Mouse (Mus musculus): Measurements from ENCODE around the gene Cd300lg. TPM values are rescaled to one million over a fixed set of nuclear protein-coding genes. Genes with fewer than 3 reads are reported as not detected.

The Cd300lg gene
- 12.5 and 18.3 TPM in 2 replicates for polyA plus RNA-seq (2012; rRNA removed)

DNA sequence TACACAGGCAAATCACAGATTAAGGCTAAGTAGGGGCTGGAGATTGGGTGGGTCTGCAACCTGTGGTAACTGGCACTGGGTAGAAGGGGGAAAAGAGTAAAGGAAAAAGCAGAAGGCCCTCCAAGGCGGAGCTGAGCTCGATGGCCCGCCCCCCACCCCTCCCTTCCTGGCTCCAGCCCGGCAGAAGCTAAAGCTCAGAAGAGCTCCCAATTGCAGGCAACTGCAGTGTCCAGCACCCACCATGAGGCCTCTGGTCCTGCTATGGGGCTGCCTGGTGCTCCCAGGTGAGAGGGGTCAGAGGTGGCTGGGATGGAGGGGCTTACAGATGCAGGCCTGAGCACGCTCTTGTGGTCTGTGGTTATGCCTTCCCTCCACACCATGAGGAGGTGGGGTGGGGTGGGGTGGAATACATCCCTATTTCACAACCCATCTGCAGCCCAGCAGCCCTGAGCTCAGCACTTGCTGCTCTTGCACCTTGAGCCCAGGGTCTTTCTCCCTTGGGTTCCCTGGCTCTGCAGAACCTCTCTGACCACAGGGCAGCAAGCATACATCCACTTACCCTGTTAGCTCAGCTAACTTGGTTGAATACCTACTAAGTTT lies at the start of gene Cd300lg:
Cd300lg (plus strand) TSS at position 160 of the 600 bp plus-strand sequence.
- DNase-seq, result no peak
- H3K4me1 ChIP-seq (replicated peaks; ENCODE audit: control insufficient read depth, insufficient read depth, low read length), result no peaks in the 10 kb centered on the region
- 8% methylated on average over 4 of the region's 5 CpGs for WGBS
- no peaks in the 10 kb centered on the region for H3K36me3 ChIP-seq (ENCODE audit: control insufficient read depth, insufficient read depth, low read length)
- no peak within 1 kb of the TSS for H3K27ac ChIP-seq (ENCODE audit: control insufficient read depth, insufficient read depth, low read length)
- no peak within 1 kb of the TSS for H3K4me3 ChIP-seq (ENCODE audit: control insufficient read depth, insufficient read depth, low read length)
- H3K27me3 ChIP-seq (ENCODE audit: control insufficient read depth, insufficient read depth, low read length), result no peaks in the 10 kb centered on the region
- TF ChIP-seq POLR2A (IDR thresholded peaks at IDR 0.05; ENCODE audit: control insufficient read depth, extremely low read depth, insufficient read depth, low read length, poor library complexity), result no peak
- TF ChIP-seq CTCF (IDR thresholded peaks at IDR 0.05; ENCODE audit: borderline replicate concordance, control insufficient read depth, extremely low read depth, insufficient read depth, low read length, poor library complexity), result no peak

GRCm38 (mm10) chr11:101991813-101992212 lies 49.5 kb upstream of the Cd300lg start:
- Histone ChIP-seq H3K36me3 (ENCODE audit: control insufficient read depth, insufficient read depth, low read length) (no peaks in the 10 kb centered on the region), H3K27me3 (ENCODE audit: control insufficient read depth, insufficient read depth, low read length) (no peaks in the 10 kb centered on the region), H3K27ac (ENCODE audit: control insufficient read depth, insufficient read depth, low read length) (no peak overlapping the region), H3K4me3 (ENCODE audit: control insufficient read depth, insufficient read depth, low read length) (no peak overlapping the region), H3K4me1 (replicated peaks; ENCODE audit: control insufficient read depth, insufficient read depth, low read length) (no peaks in the 10 kb centered on the region)
- whole genome bisulfite sequencing, result 66% methylated on average over 3 of the region's 3 CpGs
- DNase-seq, result no peak
- no peak for TF ChIP-seq POLR2A (IDR thresholded peaks at IDR 0.05; ENCODE audit: control insufficient read depth, extremely low read depth, insufficient read depth, low read length, poor library complexity)
- TF ChIP-seq CTCF (IDR thresholded peaks at IDR 0.05; ENCODE audit: borderline replicate concordance, control insufficient read depth, extremely low read depth, insufficient read depth, low read length, poor library complexity), result no peak

DNA sequence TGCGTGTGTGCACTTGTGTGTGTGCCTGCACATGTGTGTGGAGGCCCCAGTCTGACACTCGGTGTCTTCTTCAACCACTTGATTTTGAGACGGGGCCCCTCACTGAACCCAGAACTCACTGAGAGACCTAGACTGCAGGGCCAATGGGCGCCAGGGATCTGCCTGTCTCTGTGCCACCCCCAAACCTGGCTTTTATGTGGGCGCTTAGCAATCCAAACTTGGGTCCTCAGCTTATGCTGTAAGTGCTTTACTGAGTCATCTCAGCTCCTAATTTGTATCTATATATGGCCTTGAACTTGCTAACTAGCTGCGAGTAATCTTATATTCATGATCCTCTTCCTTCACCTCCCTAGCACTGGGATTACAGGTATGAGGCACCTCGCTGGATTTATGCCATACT lies 48.9 kb upstream of the Cd300lg start:
- H3K27ac ChIP-seq (ENCODE audit: control insufficient read depth, insufficient read depth, low read length), result no peak overlapping the region
- TF ChIP-seq POLR2A (IDR thresholded peaks at IDR 0.05; ENCODE audit: control insufficient read depth, extremely low read depth, insufficient read depth, low read length, poor library complexity), result no peak
- TF ChIP-seq CTCF (IDR thresholded peaks at IDR 0.05; ENCODE audit: borderline replicate concordance, control insufficient read depth, extremely low read depth, insufficient read depth, low read length, poor library complexity), result no peak
- H3K4me3 ChIP-seq (ENCODE audit: control insufficient read depth, insufficient read depth, low read length), result no peak overlapping the region
- no peaks in the 10 kb centered on the region for H3K4me1 ChIP-seq (replicated peaks; ENCODE audit: control insufficient read depth, insufficient read depth, low read length)
- no peaks in the 10 kb centered on the region for H3K36me3 ChIP-seq (ENCODE audit: control insufficient read depth, insufficient read depth, low read length)
- 94% methylated on average over 7 of the region's 7 CpGs for WGBS
- no peak for DNase-seq
- H3K27me3 ChIP-seq (ENCODE audit: control insufficient read depth, insufficient read depth, low read length), result no peaks in the 10 kb centered on the region

GRCm38 (mm10) chr11:101994100-101994499 lies 47.2 kb upstream of the Cd300lg start:
- H3K36me3 ChIP-seq (ENCODE audit: control insufficient read depth, insufficient read depth, low read length), result no peaks in the 10 kb centered on the region
- DNase-seq, result no peak
- no peak for TF ChIP-seq CTCF (IDR thresholded peaks at IDR 0.05; ENCODE audit: borderline replicate concordance, control insufficient read depth, extremely low read depth, insufficient read depth, low read length, poor library complexity)
- TF ChIP-seq POLR2A (IDR thresholded peaks at IDR 0.05; ENCODE audit: control insufficient read depth, extremely low read depth, insufficient read depth, low read length, poor library complexity), result no peak
- no peaks in the 10 kb centered on the region for H3K27me3 ChIP-seq (ENCODE audit: control insufficient read depth, insufficient read depth, low read length)
- no peak overlapping the region for H3K4me3 ChIP-seq (ENCODE audit: control insufficient read depth, insufficient read depth, low read length)
- WGBS, result 50% methylated on average over 8 of the region's 8 CpGs
- no peaks in the 10 kb centered on the region for H3K4me1 ChIP-seq (replicated peaks; ENCODE audit: control insufficient read depth, insufficient read depth, low read length)
- H3K27ac ChIP-seq (ENCODE audit: control insufficient read depth, insufficient read depth, low read length), result no peak overlapping the region

GRCm38 (mm10) chr11:101995938-101996337 lies 45.4 kb upstream of the Cd300lg start:
- DNase-seq, result no peak
- Histone ChIP-seq H3K36me3 (ENCODE audit: control insufficient read depth, insufficient read depth, low read length) (no peaks in the 10 kb centered on the region), H3K4me1 (replicated peaks; ENCODE audit: control insufficient read depth, insufficient read depth, low read length) (no peaks in the 10 kb centered on the region), H3K27ac (ENCODE audit: control insufficient read depth, insufficient read depth, low read length) (no peak overlapping the region), H3K27me3 (ENCODE audit: control insufficient read depth, insufficient read depth, low read length) (no peaks in the 10 kb centered on the region), H3K4me3 (ENCODE audit: control insufficient read depth, insufficient read depth, low read length) (no peak overlapping the region)
- 96% methylated on average over 7 of the region's 7 CpGs for WGBS
- TF ChIP-seq CTCF (IDR thresholded peaks at IDR 0.05; ENCODE audit: borderline replicate concordance, control insufficient read depth, extremely low read depth, insufficient read depth, low read length, poor library complexity), result no peak
- TF ChIP-seq POLR2A (IDR thresholded peaks at IDR 0.05; ENCODE audit: control insufficient read depth, extremely low read depth, insufficient read depth, low read length, poor library complexity), result no peak

DNA sequence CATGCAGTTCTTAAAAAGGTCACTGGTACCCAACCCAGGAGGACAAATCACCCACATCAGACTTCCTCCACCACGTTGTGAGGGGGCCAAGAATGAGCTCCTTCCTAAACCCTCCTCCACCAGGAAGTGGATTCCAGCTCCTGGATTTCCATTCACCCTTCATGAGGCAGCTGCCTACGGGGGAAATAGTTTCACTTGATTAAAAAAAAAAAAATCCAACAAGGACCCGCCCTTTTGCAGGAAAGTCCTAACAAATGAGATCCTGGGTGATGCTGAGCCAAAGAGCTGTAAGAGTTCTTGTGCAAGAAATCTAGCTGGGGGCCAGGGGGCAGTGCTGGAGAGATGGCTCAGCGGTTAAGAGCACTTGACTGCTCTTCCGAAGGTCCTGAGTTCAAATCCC lies 43.1 kb upstream of the Cd300lg start:
- DNase-seq, result no peak
- no peaks in the 10 kb centered on the region for H3K36me3 ChIP-seq (ENCODE audit: control insufficient read depth, insufficient read depth, low read length)
- no peak overlapping the region for H3K27ac ChIP-seq (ENCODE audit: control insufficient read depth, insufficient read depth, low read length)
- TF ChIP-seq POLR2A (IDR thresholded peaks at IDR 0.05; ENCODE audit: control insufficient read depth, extremely low read depth, insufficient read depth, low read length, poor library complexity), result no peak
- no peak for TF ChIP-seq CTCF (IDR thresholded peaks at IDR 0.05; ENCODE audit: borderline replicate concordance, control insufficient read depth, extremely low read depth, insufficient read depth, low read length, poor library complexity)
- no peak overlapping the region for H3K4me3 ChIP-seq (ENCODE audit: control insufficient read depth, insufficient read depth, low read length)
- no peaks in the 10 kb centered on the region for H3K4me1 ChIP-seq (replicated peaks; ENCODE audit: control insufficient read depth, insufficient read depth, low read length)
- WGBS, result 56% methylated on average over 5 of the region's 5 CpGs
- no peaks in the 10 kb centered on the region for H3K27me3 ChIP-seq (ENCODE audit: control insufficient read depth, insufficient read depth, low read length)

GRCm38 (mm10) chr11:101999466-101999865 lies 41.8 kb upstream of the Cd300lg start:
- WGBS, result 71% methylated on average over 4 of the region's 4 CpGs
- Histone ChIP-seq H3K4me1 (replicated peaks; ENCODE audit: control insufficient read depth, insufficient read depth, low read length) (no peaks in the 10 kb centered on the region), H3K36me3 (ENCODE audit: control insufficient read depth, insufficient read depth, low read length) (no peaks in the 10 kb centered on the region), H3K27me3 (ENCODE audit: control insufficient read depth, insufficient read depth, low read length) (no peaks in the 10 kb centered on the region), H3K27ac (ENCODE audit: control insufficient read depth, insufficient read depth, low read length) (no peak overlapping the region), H3K4me3 (ENCODE audit: control insufficient read depth, insufficient read depth, low read length) (no peak overlapping the region)
- TF ChIP-seq CTCF (IDR thresholded peaks at IDR 0.05; ENCODE audit: borderline replicate concordance, control insufficient read depth, extremely low read depth, insufficient read depth, low read length, poor library complexity) (no peak), POLR2A (IDR thresholded peaks at IDR 0.05; ENCODE audit: control insufficient read depth, extremely low read depth, insufficient read depth, low read length, poor library complexity) (no peak)
- no peak for DNase-seq
